Mouse (Mus musculus) C2C12 (cell line): ENCODE results near the gene Spsb4.

ENCODE experiments used
- CEBPB ChIP-seq: IDR thresholded peaks from one replicate; pipeline ENCODE4 v1.6.1; 2011; ENCODE audit warnings: low read depth, mild to moderate bottlenecking, control low read depth, moderate library complexity
- CTCF ChIP-seq: IDR thresholded peaks from one replicate; pipeline ENCODE4 v1.5.1; 2011; ENCODE audit not compliant: control insufficient read depth, insufficient read depth, insufficient read length
- FOSL1 ChIP-seq: IDR thresholded peaks from one replicate; pipeline ENCODE4 v1.8.0; 2011; ENCODE audit warnings: mild to moderate bottlenecking, low read length; ENCODE audit not compliant: poor library complexity, insufficient read depth, severe bottlenecking
- MAX ChIP-seq: IDR thresholded peaks from one replicate; pipeline ENCODE4 v1.6.1; 2011; ENCODE audit warnings: mild to moderate bottlenecking, control low read depth
- MYOD1 ChIP-seq: IDR thresholded peaks from one replicate; pipeline ENCODE4 v1.6.1; 2011; ENCODE audit warnings: low read depth; ENCODE audit not compliant: control insufficient read depth, insufficient read length
- MYOG ChIP-seq: IDR thresholded peaks from one replicate; pipeline ENCODE4 v1.6.1; 2011; ENCODE audit not compliant: control insufficient read depth, insufficient read length; ENCODE audit errors: extremely low read depth
- USF1 ChIP-seq: IDR thresholded peaks from one replicate; pipeline ENCODE4 v1.6.1; 2011; ENCODE audit warnings: low read depth, mild to moderate bottlenecking, control low read depth, moderate library complexity

- TF ChIP-seq MYOD1 = no peak
- TF ChIP-seq CTCF = no peak
- TF ChIP-seq CEBPB = no peak
- no peak for TF ChIP-seq MYOG
- TF ChIP-seq MAX = no peak
- TF ChIP-seq FOSL1 = no peak
- TF ChIP-seq USF1 = no peak
Measured at GRCm38 (mm10) chr9:96984034-96984433, 34.6 kb downstream of the Spsb4 start.
